Comparison of ENCODE assay signal across 36 mouse cellular contexts in the genomic region with DNA sequence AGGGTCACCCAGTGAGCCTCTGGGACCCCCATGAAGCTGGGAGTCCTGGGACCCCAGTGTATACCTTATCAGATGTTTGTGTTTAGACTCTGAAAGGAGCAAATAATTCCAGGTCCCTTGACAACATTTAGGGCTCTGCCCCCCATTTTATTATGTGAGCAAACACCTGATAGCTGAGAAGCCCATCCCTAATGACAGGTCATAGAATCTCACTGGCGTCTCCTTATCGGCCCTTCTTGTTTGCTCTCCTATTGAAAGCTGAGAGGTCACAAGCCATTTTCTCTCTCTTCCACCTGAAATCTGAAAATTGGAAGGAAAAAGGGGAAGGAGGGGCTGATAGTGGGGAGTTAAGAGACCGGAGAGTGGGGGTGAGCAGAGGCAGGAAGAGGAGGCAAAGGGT. TPM values are rescaled to one million over a fixed set of nuclear protein-coding genes. Genes with fewer than 3 reads are reported as not detected.
"Had no signal": no experiment of that assay in that cellular context is flagged by ENCODE, and none has a peak within 500 bp of the region (broad histone marks: within the 10 kb centered on the region; RNA-seq: fewer than 3 reads in every experiment).

No protein-coding gene starts in this region.

- H3K9ac ChIP-seq: limb, embryonic 12.5 days; limb, embryonic 13.5 days; limb, embryonic 15.5 days; liver, embryonic 12.5 days; liver, embryonic 13.5 days; liver, embryonic 14.5 days; liver, embryonic 15.5 days; liver, postnatal 0 days; lung, embryonic 14.5 days; lung, embryonic 15.5 days; midbrain, embryonic 12.5 days; midbrain, embryonic 13.5 days; midbrain, embryonic 15.5 days; neural tube, embryonic 12.5 days had no signal

- H3K9me3 ChIP-seq: limb, embryonic 10.5 days; limb, embryonic 12.5 days; limb, embryonic 13.5 days; limb, embryonic 15.5 days; liver, embryonic 12.5 days; liver, embryonic 13.5 days; liver, embryonic 15.5 days; lung, embryonic 15.5 days; megakaryocyte, embryonic 14.5 days; midbrain, embryonic 10.5 days; midbrain, embryonic 12.5 days; midbrain, embryonic 13.5 days; midbrain, embryonic 15.5 days; neural tube, embryonic 12.5 days had no signal

- H3K27ac ChIP-seq: limb, embryonic 10.5 days; limb, embryonic 12.5 days; limb, embryonic 13.5 days; limb, embryonic 15.5 days; liver, embryonic 12.5 days; liver, embryonic 13.5 days; liver, embryonic 14.5 days; liver, embryonic 15.5 days; lung, embryonic 15.5 days; macrophage; midbrain, embryonic 10.5 days; midbrain, embryonic 12.5 days; midbrain, embryonic 13.5 days; midbrain, embryonic 15.5 days; neural tube, embryonic 12.5 days had no signal

- H3K4me3 ChIP-seq: limb, embryonic 10.5 days; limb, embryonic 12.5 days; limb, embryonic 13.5 days; limb, embryonic 15.5 days; liver, embryonic 12.5 days; liver, embryonic 13.5 days; liver, embryonic 15.5 days; lung, embryonic 15.5 days; megakaryocyte, embryonic 14.5 days; midbrain, embryonic 10.5 days; midbrain, embryonic 12.5 days; midbrain, embryonic 13.5 days; midbrain, embryonic 15.5 days; myocyte; neural tube, embryonic 12.5 days had no signal

- DNase-seq: left cerebral cortex, postnatal 4 days; liver; liver, embryonic 13.5 days; liver, postnatal 0 days; lung, adult 18-20 months; lung, adult 2 months; lung, embryonic 14.5 days; lung, postnatal 10 days; lung, postnatal 14 days; lung, postnatal 36 days; lung, postnatal 4 days; midbrain, embryonic 14.5 days had no signal

- ATAC-seq: liver, embryonic 12.5 days; liver, postnatal 0 days; midbrain, embryonic 13.5 days; midbrain, embryonic 15.5 days; midbrain, embryonic 16.5 days had no signal

- H3K4me2 ChIP-seq: limb, embryonic 12.5 days; limb, embryonic 13.5 days; limb, embryonic 15.5 days; liver, embryonic 11.5 days; liver, embryonic 12.5 days; liver, embryonic 13.5 days; liver, embryonic 15.5 days; lung, embryonic 14.5 days; lung, embryonic 15.5 days; midbrain, embryonic 11.5 days; midbrain, embryonic 12.5 days; midbrain, embryonic 13.5 days; midbrain, embryonic 15.5 days; neural tube, embryonic 12.5 days had no signal

- H3K36me3 ChIP-seq: limb, embryonic 10.5 days; limb, embryonic 12.5 days; limb, embryonic 13.5 days; limb, embryonic 15.5 days; liver, embryonic 12.5 days; liver, embryonic 13.5 days; liver, embryonic 15.5 days; lung, embryonic 15.5 days; midbrain, embryonic 10.5 days; midbrain, embryonic 12.5 days; midbrain, embryonic 13.5 days; midbrain, embryonic 15.5 days; neural tube, embryonic 12.5 days had no signal

- H3K4me1 ChIP-seq: limb, embryonic 10.5 days; limb, embryonic 12.5 days; limb, embryonic 13.5 days; limb, embryonic 15.5 days; liver, embryonic 12.5 days; megakaryocyte, embryonic 14.5 days; midbrain, embryonic 10.5 days; midbrain, embryonic 12.5 days; midbrain, embryonic 13.5 days; midbrain, embryonic 15.5 days; neural tube, embryonic 12.5 days had no signal

- H3K27me3 ChIP-seq: limb, embryonic 12.5 days; limb, embryonic 13.5 days; limb, embryonic 15.5 days; liver, embryonic 13.5 days; liver, embryonic 15.5 days; lung, embryonic 15.5 days; midbrain, embryonic 13.5 days; midbrain, embryonic 15.5 days; neural tube, embryonic 12.5 days had no signal

RNA-seq across cellular contexts. Expression of a gene that starts 52.9 kb away (rescaled TPM):
- total RNA-seq: left cerebral cortex, postnatal 4 days; megakaryocyte progenitor cell, adult 5-6 weeks; megakaryocyte, adult 5-6 weeks; megakaryocyte-erythroid progenitor cell, adult 5-6 weeks; midbrain, postnatal 0 days; monocyte, adult 5-6 weeks had no signal
- polyA plus RNA-seq: limb, embryonic 10.5 days; limb, embryonic 12.5 days; limb, embryonic 13.5 days; macrophage; midbrain, embryonic 10.5 days; midbrain, embryonic 11.5 days; midbrain, embryonic 12.5 days; midbrain, embryonic 13.5 days; myocyte had no signal
